Mouse (Mus musculus): ENCODE measurements around the gene Gabrr3.
A peak's percentile ranks its signal among the peaks of the same experiment; 100 is the strongest.

Gabrr3 gene

DNA sequence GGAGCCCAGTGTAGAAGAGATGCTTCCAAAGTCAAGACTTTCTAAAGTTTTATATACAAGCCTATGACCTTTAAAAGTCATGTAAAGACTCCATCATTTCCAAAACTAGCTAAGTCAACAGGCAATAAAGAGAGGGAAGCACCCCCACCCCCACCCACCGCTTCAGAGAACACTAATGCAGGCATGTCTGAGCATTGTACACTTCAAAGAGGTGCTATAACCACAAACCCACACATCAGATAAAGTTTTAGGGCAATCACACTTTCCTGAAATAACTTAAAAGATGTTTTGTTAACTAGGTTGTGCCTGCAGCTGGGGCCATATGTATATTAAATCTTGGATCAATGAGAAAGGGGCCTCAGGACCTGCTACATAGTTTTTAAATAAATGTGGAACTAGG, 62.7 kb downstream of the Gabrr3 start:
- no peak for DNase-seq (ENCODE audit: low spot score in 2 of 2)

DNA sequence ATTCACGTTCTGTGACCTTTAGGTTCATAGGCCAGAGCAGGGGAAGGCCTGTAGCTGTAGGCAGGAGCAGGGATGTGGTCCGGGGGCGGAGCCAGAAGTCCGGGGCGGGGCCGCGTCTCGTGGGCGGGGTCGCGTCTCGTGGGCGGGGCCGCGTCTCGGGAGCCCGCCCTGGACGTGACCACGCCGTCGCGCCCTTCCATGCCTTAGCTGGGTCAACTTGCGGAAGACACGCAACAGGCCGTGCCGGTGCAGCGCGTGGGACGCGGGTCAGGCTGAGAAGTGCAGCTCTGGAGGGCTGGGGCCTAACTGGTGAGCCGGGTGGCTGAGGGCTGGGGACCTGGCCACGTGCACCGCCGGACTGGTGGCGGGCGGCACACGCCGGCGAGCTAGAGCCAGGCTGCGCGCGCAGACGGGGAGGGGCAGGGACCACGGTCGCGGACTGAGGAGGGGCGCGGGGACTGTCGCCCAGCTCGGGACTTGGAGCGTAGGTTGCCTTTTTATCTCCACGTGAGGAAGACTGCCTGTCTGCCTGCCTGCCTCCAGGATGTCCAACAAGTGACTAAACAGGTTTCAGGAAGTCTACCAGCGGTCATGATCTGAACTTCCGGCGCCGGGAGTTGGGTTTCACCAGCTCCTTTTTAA, 64.6 kb downstream of the Gabrr3 start, which contains the start of gene Riox2:
Riox2 (plus strand) TSS at position 139 of the 642 bp plus-strand sequence.
- DNase-seq (ENCODE audit: low spot score in 2 of 2) = peak; percentile 75 to 87

DNA sequence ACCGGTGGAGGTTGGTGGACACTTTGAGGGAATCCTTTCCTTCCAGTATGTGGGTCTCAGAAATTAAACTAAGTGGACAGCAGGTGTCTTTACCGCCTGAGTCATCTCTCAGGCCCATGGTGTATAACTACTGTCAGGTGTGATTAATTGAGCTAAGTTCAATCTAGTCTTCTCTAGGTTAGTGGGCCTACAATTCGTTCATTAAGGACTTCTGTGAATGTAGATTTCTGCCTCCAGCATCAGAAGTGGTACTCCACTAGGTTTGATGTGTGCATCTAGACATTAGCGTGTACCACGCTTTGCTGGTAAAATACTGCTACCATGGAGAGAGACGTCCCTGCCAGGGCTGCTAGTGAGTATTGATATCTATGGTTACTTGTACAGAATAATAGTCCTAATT, 65.4 kb downstream of the Gabrr3 start:
- DNase-seq (ENCODE audit: low spot score in 2 of 2) = no peak

DNA sequence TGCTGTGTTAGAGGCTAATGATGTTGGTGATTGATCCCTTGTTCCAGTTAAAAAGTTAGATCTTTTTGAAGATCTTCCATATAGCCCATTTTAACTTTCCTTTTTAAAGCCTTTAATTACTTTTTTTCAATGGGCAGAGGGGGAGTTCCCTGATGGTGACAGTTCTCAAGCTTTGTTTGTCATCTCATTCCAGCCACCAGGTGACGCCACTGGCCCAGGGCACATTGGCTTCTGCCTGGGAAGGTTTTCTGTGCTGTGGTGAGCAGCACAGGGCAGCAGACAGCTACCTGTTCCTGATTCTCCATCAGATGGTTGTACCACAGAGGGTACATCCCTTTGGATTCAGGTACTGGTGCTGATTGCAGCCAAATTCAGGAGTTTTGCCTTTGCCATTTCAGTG, 67.7 kb downstream of the Gabrr3 start:
- DNase-seq (ENCODE audit: low spot score in 2 of 2) = peak; percentile 39 to 77

DNA sequence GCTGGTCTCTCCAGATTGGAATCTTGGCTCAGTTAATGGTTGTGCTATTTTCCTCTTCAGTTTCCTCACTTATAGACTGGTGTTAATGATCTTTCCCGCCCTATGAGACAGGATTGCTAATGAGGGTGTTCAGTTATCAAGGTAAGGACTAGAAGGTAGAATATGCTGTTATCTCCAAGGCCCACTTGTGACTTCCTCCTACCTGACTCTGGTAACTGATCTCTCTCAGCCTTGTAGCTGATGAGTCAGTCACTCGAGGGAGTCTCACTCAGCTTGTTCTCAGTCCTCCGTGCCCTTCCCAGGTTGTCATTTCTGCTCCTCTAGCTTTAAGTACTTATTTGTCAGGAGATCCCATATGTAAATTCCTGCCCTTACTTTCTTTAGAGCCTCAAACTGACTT, 70.8 kb downstream of the Gabrr3 start:
- DNase-seq (ENCODE audit: low spot score in 2 of 2) = no peak

DNA sequence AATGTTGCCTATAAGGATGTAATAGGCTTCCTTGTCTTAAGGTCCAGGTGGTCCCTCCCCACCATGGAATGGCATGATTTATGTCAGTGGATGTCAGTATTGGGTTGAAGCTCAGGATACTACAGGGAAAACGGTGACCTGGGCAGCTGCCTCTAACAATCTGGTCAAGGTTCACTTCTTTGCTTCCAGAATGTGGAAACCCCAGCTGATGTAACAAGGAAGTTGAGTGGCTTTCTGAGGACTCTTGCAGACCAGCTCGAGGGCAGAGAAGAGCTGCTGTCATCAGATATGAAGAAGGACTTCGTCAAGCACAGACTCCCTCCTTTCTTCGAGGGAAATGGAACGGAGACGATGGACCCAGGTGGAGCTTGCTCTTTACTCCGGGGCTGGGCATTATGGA, 80.1 kb downstream of the Gabrr3 start:
- no peak for DNase-seq (ENCODE audit: low spot score in 2 of 2)

DNA sequence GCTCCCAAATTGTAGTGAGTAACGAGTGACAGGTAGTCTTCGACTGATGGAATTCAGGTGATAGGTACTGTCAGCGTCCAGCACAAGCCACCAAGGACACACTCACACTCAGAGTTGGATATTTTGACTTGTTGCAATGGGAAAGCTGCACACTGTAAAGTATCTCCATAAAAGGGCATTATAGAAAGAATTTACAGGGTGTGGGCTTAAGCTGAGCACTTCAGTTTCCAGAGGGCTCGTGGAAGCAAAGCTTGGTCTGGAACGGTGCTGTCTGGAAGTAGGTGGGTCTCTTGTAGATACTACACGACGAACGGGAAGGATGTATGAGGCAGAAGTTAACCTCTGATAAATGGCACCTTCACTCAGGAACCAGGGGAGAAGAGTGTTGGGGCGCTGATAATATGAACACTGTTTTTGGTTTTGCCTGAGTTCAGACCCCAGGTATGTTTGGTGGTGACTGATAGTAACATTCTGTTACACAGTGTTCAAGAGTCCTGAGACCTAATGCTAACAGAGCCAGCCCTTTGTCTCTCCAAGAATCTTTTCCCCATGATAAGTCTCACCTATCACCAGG, 80.9 kb downstream of the Gabrr3 start:
- peak in 1 of 2 experiments; percentile 5 for DNase-seq (ENCODE audit: low spot score in 2 of 2)

DNA sequence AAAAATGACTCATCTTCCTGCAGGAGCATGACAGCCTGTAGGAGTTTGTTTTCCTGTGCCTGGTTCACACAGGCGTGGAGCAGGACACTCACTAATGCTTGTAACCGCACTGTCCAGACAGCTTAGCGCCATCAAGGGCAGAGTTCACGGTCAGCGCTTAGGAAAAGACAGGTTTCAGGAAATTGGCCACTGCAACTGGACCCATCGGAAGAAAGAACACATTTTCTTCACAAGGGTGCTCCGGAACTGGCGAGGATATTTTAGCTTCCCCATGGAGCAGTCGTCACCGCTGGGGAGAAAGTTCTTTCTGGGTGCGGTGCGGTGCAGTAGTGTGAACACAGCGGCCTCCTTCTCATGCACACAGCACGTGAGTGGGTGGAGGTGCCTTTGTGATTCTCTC, 86.1 kb downstream of the Gabrr3 start:
- no peak for DNase-seq (ENCODE audit: low spot score in 2 of 2)

DNA sequence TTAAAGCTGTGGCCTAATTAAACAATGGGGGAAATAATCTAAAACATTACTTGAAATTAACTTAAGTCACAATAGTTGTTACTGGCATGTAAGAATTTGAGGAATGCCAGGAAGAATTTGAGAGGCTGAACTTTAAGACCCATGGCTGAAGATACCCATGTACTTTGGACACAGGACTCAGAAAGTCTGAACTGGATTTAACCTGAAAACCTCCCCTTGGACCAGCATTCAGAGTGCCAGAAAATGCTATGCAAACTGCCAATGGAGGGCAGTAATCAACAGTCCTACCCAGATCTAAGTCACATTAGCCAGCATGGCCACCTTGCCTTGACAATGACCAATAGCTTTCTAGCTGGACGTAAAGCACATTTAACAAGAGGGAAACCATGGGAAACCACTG, 90.8 kb downstream of the Gabrr3 start:
- no peak for DNase-seq (ENCODE audit: low spot score in 2 of 2)

DNA sequence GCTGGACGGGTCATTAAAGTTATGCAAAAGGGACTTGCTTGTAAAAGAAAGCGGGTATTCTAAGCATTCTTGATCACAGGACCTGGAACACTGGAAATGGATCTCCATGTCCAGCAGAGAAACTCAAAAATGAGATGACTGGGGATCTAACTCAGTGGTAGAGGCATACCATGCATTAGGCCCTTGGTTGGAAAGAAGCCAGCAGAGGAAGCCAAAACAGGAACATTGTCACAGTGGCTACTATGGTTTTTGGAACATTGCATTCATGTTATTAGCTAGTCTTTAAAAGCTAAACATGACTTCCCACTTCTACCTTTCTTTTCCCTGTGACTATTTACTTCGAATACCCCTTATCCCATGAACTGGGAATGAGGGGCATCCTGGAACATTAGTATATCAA, 92.0 kb downstream of the Gabrr3 start:
- DNase-seq (ENCODE audit: low spot score in 2 of 2) = no peak

DNA sequence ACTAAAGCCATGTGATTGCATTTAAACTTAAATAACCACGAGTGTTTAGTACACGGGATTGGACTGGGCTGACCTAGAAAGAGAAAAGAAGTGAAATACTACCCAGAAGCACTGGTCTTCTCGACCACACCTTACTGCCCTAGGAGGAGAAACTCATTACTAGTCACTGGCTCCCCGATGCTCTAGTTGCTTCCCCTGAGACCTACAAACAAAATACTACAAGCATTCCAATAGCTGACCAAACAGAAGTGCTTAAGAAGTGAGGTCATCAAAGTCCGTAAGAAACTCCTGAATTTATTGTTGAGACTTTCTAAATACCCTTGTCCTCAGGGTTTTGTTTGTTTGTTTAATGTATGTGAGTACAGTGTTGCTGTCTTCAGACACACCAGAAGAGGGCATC, 102.7 kb downstream of the Gabrr3 start:
- DNase-seq (ENCODE audit: low spot score in 2 of 2) = no peak

Data from urinary bladder, postnatal 4 days (tissue).